Mouse (Mus musculus): ENCODE results near the gene Nup188. TPM values are rescaled to one million over a fixed set of nuclear protein-coding genes. Genes with fewer than 3 reads are reported as not detected.

Nup188 gene
- total RNA-seq, 1 experiment from 2014 or later: 18.9 TPM

DNA sequence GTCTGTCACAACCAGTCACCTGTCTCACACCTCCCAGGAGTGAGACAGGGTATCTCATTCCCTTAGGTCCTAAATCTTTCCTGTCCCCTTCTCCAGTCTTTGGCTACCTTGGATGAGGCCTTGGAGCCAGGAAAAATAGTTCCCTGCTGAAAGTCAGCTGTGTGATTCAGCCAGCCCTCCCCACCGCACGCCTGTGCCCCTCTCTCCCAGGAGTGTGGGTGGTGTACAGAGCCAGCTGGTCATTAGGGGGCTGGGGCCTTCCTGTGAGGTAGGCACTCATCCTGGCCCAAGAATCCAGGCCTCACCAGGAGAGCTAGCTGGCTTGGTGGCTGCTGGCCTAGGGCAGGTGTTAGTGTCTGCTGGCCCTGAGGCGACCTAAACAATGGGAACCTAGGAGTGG is 33.7 kb upstream of the Nup188 start:
- ATAC-seq (replicated peaks in 1 of 2; ENCODE audit: insufficient read depth in 1 of 2, low FRiP score in 2 of 2, low TSS enrichment in 1 of 2, low read depth in 1 of 2, poor library complexity in 2 of 2, severe bottlenecking in 2 of 2): no peak

DNA sequence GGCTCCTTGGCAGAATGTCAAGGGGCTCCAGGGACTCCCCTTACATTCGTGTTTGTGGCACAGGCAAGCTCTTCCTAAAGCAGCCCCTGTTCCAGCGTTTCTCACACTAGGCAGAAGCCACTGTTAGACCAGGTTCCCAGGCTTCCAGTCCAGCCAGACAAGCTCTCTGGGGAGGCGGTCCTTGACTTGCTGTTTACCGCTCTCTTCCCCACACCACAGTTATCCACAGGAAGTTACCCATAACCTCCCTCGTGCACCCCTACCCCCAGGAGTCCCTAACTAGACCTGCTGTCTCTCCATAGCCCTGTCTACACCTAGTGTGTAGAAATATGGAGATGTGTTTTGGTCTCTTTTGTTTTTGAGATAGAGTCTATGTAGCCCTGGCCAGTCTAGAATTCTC is 32.4 kb upstream of the Nup188 start:
- no peak for ATAC-seq (replicated peaks in 1 of 2; ENCODE audit: insufficient read depth in 1 of 2, low FRiP score in 2 of 2, low TSS enrichment in 1 of 2, low read depth in 1 of 2, poor library complexity in 2 of 2, severe bottlenecking in 2 of 2)

DNA sequence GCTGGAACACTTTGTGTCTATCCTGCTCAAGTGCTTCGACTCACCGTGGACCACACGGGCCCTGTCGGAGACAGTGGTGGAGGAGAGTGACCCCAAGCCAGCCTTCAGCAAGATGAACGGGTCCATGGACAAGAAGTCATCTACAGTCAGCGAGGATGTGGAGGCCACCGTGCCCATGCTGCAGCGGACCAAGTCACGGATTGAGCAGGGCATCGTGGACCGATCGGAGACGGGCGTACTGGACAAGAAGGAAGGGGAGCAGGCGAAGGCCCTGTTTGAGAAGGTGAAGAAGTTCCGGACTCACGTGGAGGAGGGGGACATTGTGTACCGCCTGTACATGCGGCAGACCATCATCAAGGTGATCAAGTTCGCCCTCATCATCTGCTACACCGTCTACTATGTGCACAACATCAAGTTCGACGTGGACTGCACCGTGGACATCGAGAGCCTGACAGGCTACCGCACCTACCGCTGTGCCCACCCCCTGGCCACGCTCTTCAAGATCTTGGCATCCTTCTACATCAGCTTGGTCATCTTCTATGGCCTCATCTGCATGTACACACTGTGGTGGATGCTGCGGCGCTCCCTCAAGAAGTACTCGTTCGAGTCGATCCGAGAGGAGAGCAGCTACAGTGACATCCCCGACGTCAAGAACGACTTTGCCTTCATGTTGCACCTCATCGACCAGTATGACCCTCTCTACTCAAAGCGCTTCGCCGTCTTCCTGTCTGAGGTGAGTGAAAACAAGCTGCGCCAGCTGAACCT is 30.4 kb upstream of the Nup188 start:
- no peak for ATAC-seq (replicated peaks in 1 of 2; ENCODE audit: insufficient read depth in 1 of 2, low FRiP score in 2 of 2, low TSS enrichment in 1 of 2, low read depth in 1 of 2, poor library complexity in 2 of 2, severe bottlenecking in 2 of 2)

DNA sequence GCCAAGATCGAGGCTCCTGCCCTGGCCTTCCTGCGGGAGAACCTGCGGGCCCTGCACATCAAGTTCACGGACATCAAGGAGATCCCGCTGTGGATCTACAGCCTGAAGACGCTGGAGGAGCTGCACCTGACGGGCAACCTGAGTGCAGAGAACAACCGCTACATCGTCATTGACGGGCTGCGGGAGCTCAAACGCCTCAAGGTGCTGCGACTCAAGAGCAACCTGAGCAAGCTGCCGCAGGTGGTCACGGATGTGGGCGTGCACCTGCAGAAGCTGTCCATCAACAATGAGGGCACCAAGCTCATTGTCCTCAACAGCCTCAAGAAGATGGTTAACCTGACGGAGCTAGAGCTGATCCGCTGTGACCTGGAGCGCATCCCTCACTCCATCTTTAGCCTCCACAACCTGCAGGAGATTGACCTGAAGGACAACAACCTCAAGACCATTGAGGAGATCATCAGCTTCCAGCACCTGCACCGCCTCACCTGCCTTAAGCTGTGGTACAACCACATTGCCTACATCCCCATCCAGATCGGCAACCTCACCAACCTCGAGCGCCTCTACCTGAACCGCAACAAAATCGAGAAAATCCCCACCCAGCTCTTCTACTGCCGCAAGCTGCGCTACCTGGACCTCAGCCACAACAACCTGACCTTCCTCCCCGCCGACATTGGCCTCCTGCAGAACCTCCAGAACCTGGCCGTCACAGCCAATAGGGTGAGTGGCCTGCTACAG is 29.4 kb upstream of the Nup188 start:
- no peak for ATAC-seq (replicated peaks in 1 of 2; ENCODE audit: insufficient read depth in 1 of 2, low FRiP score in 2 of 2, low TSS enrichment in 1 of 2, low read depth in 1 of 2, poor library complexity in 2 of 2, severe bottlenecking in 2 of 2)

DNA sequence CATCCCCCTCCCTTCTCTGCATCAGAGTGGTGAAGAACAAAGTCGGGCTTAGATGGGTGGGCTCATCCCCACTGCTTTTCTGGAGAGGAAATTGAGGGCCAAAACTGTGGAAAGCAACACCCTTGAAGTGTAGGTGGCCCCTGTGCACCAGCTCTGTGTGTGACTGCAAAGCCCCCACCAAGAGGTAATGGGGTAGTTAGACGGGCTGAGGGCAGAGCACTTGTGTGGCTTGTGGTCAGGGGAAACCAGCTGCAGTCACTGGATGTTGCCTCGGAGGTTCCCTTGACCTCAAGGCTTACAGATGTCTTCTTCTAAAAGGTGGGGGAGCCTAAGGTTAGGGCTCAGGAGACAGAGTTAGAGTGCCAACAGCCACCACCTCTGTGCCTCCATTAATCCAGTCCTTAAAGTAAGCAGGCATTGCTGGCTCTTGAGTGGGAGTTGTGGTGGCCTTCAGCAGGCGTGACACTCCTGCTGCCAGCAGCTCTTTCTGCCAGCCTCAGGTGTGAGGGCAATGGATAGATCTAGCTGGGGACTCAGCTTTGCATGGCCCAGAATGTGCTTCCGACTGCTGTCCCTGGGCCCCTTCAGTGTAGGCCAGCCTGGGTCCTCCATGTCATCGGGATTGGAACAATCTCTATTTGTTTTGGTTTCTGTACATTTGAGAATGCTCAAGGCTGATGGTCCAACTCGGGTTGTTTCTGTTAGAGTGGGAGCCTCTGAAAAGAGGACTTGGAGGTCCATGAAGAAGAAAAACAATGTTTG is 28.3 kb upstream of the Nup188 start:
- ATAC-seq (replicated peaks in 1 of 2; ENCODE audit: insufficient read depth in 1 of 2, low FRiP score in 2 of 2, low TSS enrichment in 1 of 2, low read depth in 1 of 2, poor library complexity in 2 of 2, severe bottlenecking in 2 of 2): peak; percentile 66 to 78

DNA sequence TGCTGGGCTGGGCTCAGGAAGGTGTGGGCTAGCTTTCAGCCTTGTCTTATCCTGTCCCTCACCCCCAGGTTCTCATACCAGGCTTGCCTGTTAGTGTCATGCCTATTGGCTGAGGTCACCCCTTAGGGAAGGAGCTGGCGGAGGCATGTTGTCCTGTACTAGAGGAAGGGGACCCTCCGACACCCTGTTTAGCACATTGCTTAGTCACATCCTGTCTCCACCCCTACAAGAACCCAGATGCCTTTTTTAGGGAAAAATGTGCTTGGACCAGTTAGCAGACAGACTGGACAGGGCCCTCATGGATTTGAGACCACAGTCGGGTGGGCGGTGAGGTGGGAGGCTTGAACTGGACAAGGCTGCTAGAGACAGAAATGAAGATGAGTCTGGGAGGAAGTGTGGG is 27.6 kb upstream of the Nup188 start:
- ATAC-seq (replicated peaks in 1 of 2; ENCODE audit: insufficient read depth in 1 of 2, low FRiP score in 2 of 2, low TSS enrichment in 1 of 2, low read depth in 1 of 2, poor library complexity in 2 of 2, severe bottlenecking in 2 of 2): 0 out of 4 replicates have a peak, but pooled peaks of 1 of the 2 experiments have one; percentile 15

DNA sequence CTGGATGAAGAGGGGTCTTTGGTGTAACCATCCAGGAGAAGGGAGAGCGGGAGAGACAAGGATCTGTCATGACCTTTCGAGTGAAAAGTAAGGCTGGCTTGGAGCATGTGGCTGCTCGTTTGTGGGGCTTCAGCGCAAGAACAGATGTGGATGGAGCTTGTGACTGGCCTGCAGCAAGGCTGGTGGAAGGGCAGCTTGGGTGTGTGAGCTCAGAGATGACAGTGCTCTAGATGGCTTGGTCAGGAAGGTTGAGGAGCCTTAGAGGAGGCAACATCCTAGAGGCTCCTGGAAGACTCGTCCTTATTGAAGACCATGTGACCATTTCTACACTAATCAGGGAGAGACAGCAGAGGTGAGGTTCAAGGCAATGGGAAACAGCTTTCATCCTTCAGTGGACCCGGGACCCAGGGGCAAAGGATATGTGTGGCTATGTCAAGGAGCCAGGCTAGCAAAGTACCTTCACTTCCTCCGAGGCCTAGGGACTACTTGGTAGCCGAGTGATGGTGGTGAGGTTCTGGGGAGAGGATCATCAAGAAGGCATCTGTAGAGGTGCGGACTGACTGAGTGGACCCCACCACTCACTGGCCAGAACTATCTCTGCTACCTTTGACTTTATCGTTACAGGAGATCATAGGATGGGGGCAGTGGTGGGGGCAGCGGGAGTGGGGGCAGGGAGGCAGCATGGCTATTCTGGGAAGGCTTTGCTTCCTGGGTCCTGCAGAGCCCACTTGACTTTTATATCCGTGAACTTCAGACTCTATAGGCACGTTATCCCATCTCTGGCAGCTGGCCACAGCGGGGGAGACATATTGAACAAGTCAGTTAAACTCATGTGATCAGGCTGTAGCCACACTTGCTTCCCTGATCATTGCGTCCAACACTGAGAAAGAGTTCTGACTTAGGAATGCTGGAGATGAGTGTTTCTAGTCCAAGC is 26.8 kb upstream of the Nup188 start:
- no peak for ATAC-seq (replicated peaks in 1 of 2; ENCODE audit: insufficient read depth in 1 of 2, low FRiP score in 2 of 2, low TSS enrichment in 1 of 2, low read depth in 1 of 2, poor library complexity in 2 of 2, severe bottlenecking in 2 of 2)

DNA sequence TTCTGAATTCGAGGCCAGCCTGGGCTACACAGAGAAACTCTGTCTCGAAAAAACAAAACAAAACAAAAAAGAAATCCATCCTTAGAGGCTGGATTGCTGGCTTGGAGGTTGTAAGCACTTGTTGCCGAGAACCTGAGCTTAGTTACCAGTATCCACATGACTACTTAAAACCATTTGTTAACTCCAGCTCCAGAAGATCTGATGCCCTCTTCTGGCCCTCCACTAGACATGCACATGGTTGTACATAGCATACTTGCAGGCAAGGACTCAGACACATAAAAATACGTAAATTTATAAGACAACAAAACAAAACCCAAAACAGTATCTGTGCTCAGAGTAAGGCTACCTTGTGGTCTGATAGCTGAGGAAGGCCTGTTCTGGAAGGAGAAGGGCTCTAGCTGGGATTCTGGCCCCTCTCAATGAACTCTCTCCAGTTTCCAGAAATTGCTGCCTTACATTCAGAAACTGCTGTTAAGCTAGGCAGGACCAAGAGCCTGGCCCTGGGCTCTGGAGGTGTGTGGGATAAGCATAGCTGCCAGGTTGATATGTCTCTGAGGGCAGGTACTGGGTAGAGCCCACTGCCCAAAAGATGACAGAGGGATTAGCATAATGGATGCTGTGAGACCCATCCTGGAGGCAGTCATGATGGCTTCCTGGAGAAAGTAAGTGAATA is 25.0 kb upstream of the Nup188 start:
- no peak for ATAC-seq (replicated peaks in 1 of 2; ENCODE audit: insufficient read depth in 1 of 2, low FRiP score in 2 of 2, low TSS enrichment in 1 of 2, low read depth in 1 of 2, poor library complexity in 2 of 2, severe bottlenecking in 2 of 2)

DNA sequence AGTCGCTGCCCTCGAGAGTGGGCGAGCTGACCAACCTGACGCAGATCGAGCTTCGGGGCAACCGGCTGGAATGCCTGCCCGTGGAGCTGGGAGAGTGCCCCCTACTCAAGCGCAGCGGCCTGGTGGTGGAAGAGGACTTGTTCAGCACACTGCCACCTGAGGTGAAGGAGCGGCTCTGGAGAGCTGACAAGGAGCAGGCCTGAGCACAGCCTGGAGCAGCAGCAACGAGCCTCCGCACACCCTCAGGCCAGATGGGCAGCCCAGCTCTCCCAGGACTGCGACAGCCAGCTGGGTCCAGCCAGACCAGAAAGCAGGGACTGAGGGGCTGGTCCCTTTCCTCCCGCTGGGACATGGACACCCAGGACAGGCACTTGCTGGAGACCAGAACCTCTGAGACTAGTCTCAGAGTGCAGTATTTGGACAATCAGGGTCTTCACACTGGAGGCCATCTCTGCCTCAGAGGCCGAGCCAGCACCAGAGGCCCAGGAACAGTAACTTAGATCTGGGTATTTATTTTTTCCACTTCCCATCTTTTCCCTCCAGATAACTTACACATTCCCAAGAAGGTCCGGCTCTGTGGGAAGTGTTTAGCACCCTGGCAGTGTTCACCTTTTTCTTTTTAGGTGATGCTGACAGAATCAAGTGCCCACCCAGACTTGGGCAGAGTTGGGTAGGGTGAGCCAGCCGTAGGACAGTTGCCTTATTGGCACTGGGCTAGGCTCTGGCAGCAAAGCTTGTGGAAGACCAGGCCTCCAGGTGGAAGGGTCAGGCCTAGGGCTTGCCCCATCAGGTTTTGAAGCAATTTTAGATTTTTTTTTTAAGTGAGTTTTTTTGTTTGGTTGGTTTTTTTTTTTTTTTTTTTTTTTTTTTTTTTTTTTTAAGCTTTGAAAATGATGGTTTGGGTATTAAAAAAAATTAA is 24.0 kb upstream of the Nup188 start:
- ATAC-seq (replicated peaks in 1 of 2; ENCODE audit: insufficient read depth in 1 of 2, low FRiP score in 2 of 2, low TSS enrichment in 1 of 2, low read depth in 1 of 2, poor library complexity in 2 of 2, severe bottlenecking in 2 of 2): no peak

DNA sequence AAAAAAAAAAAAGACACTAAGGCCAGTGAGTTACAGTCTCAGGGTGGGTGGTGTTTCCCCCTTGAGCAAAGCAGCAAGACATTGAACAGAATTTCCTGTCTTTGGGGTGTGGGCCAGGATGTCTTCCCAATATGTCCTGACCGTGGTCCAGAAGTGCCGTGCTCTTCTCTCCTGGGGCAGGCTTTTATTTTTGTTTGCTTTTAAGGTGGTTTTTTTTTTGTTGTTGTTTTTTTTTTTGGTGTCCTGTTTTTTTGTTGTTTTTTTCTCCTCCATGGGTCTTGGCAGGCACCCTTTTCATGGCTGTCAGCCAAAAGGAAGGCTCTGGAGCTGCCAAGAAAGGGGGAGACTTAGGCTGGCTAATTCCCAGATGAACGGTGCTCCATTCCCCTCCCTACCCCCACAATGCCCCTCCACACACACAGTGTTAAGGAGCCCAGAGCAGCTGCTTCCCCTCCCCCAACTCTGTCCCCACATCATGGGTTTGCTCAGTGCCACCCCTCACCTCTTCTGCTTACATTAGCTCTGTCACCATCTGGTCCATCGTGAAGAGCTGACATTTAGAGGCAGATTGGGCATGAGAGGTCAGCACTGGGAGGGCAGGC is 23.3 kb upstream of the Nup188 start:
- no peak for ATAC-seq (replicated peaks in 1 of 2; ENCODE audit: insufficient read depth in 1 of 2, low FRiP score in 2 of 2, low TSS enrichment in 1 of 2, low read depth in 1 of 2, poor library complexity in 2 of 2, severe bottlenecking in 2 of 2)

DNA sequence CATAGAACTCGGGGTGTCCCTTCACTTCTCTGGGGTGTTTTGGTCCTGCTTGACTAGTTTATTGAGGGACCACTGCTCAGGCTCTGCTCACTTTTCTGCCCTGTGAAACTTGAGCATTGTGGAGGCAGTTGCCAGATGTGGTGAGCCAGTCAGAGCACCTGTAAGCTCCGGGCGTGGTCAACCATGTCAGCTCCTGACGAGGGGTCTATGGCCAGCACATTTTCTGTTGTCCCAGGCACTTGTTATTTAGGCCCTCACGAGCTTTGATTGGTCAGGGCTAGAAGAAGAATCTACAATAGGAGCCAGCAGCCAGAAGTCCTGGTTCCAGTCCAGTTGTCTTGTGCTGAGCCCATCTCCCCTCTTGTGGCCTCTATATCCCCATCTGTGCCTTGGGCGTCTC is 22.4 kb upstream of the Nup188 start:
- ATAC-seq (replicated peaks in 1 of 2; ENCODE audit: insufficient read depth in 1 of 2, low FRiP score in 2 of 2, low TSS enrichment in 1 of 2, low read depth in 1 of 2, poor library complexity in 2 of 2, severe bottlenecking in 2 of 2): no peak

DNA sequence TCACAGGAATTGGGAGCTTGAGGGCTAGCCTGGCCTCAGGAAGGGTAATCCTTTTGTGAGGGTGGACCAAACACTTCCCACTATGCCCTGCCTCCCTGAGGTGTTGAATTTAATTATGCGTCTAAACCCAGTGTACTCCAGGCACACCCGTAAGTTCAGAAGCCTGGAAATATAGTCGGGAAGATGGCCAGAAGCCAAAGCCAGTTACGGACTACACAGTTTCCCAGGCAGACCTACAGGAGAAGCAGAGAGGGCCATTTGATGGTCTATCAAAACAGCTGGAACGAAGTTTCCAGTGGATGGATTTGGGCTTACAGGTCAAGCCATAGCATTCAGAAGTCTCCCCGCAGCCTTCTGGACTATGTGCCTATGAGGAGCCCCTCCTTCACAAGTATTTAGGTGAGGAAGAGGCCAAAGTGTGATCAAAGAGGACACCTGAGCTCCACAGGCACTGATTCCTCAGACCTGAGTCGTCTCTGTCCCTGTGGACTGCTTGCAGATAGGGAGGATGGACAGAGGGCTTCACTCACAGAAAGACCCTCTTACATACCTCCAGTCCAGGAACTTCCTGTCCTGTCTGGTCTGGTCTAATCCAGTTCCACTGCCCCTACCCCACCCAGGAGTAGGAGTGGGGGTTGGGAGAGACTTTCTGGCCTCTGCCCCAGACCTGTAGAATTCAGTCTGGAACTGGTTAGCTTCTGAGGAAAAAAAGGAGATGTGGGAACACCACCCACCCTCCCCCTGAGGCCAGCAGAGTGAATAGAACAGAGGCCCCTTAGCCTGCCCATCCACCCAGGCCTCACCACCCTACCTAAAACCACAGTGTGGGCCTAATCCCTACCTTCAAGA is 21.3 kb upstream of the Nup188 start:
- no peak for ATAC-seq (replicated peaks in 1 of 2; ENCODE audit: insufficient read depth in 1 of 2, low FRiP score in 2 of 2, low TSS enrichment in 1 of 2, low read depth in 1 of 2, poor library complexity in 2 of 2, severe bottlenecking in 2 of 2)

DNA sequence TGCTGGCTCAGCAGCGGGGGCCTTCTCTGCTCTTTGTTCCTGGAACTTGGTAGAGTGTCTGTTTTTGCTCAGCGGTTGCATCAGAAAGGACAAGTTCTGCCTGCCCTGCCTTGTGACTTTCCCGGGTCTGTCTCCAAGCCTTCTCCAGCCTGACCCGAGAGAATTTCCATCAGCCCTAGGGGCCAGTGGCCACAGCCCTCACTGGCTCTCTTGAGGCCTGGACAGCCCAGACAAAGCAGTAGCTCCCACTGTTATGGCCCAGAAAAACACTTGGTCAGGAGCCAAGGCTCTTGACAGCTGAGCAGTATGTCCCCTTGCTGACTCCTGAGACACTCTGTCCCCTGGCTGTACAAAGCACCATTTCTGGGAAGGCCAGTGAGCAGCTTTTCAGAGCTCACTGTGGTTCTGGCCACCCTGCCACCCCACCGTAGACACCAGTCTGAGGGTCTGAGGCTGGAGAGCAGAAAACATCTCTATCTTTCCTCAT is 20.4 kb upstream of the Nup188 start, which contains the start of gene Phyhd1:
Phyhd1 (plus strand) TSS at position 437 of the 487 bp plus-strand sequence.
- no peak for ATAC-seq (replicated peaks in 1 of 2; ENCODE audit: insufficient read depth in 1 of 2, low FRiP score in 2 of 2, low TSS enrichment in 1 of 2, low read depth in 1 of 2, poor library complexity in 2 of 2, severe bottlenecking in 2 of 2)

DNA sequence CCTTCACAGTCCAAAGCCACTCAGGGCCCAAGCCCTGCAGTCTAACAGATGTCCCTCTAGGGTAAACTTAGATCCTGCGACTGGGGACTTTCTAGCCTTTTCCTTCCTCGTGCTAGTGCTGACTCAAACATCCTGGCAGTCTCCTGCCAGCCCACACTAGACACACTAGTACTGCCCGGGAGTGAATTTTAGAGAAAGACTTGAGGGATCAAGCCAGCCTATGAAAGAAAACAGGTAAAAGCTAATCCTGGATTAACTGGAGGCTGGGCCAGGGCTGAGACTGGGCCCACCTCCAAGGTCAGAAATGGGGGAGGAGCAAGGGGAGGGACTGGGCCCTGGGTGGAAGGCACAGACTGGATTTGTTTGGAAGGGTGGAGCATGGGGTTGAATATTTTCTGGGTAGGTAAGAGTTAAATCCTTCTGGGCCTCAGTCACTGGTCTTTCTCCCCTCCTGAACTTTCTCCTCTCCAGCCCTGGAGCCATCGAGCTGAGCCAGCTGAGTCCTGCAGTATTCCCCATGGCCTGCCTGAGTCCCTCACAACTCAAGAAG is 19.7 kb upstream of the Nup188 start:
- no peak for ATAC-seq (replicated peaks in 1 of 2; ENCODE audit: insufficient read depth in 1 of 2, low FRiP score in 2 of 2, low TSS enrichment in 1 of 2, low read depth in 1 of 2, poor library complexity in 2 of 2, severe bottlenecking in 2 of 2)

Measured in hematopoietic stem cell, adult 5-6 weeks (primary cell).